Mouse (Mus musculus): ENCODE results near the gene Sec14l2. TPM values are rescaled to one million over a fixed set of nuclear protein-coding genes. Genes with fewer than 3 reads are reported as not detected.

Sec14l2 gene
- polyA plus RNA-seq, 1 experiment = 10.9 TPM

GRCm38 (mm10) chr11:4097091-4097621 lies 26.1 kb downstream of the Sec14l2 start:
- Histone ChIP-seq H3K4me3 (peak overlapping the region; percentile 38), H3K27me3 (ENCODE audit: control insufficient read depth, insufficient read depth, insufficient read length) (no peaks in the 10 kb centered on the region), H3K36me3 (ENCODE audit: control insufficient read depth, insufficient read depth) (no peaks in the 10 kb centered on the region), H3K4me2 (ENCODE audit: low read depth) (peak overlapping the region; percentile 99), H3ac (ENCODE audit: control insufficient read depth, insufficient read length) (peak overlapping the region; percentile 10), H3K79me2 (ENCODE audit: control insufficient read depth, insufficient read depth) (no peaks in the 10 kb centered on the region)
- TF ChIP-seq POLR2A (IDR thresholded peaks at IDR 0.05; ENCODE audit: insufficient read length, low read depth) (peak; percentile 26), REST (IDR thresholded peaks at IDR 0.05; ENCODE audit: insufficient read depth, insufficient read length) (no peak), USF1 (IDR thresholded peaks at IDR 0.05; ENCODE audit: low read depth) (no peak), TCF3 (IDR thresholded peaks at IDR 0.05; ENCODE audit: insufficient read length, low read depth) (no peak)

DNA sequence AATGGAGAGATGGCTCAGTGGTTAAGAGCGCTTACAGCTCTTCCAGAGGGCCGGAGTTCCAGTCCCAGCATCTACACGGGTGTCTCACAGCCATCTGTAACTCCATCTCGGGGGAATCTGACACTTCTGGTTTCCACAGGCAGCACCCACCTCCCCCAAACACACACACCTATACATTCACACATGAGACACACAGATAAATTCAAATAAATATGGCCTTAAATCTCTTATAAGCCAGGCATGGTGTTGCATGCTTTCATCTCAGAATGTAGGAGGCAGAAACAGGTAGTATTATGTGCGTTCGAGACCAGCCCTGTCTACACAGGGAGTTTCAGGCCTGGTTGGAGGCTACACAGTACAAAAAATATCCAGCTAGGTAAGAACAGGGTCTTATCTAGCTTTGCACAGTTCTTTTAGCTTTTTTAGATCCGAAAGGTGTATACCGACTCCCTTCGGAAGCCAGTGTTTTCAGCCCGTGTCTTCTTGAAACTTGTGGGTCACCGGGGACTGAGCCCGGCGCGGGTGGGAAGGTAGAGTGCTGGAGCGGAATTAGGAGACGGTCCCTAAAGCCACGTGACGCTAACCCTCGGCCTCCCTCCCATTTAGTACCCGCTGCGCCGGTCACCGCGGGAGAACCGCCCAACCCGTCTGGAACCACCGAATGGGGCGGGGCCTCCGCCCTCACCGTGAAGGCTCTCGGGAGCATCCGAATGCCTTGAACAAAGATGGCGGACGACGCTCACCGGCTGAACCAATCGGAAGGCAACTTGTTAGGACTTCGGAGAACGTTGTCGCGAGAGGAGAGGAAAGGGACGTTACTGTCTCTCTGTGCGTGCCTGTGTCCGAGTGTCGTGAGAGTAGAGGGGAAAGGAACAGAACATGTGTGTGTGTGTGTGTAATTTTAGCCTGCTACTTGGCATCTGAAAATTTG lies 26.9 kb downstream of the Sec14l2 start:
- Histone ChIP-seq H3K4me3 (peak overlapping the region; percentile 38), H3K36me3 (ENCODE audit: control insufficient read depth, insufficient read depth) (no peaks in the 10 kb centered on the region)
- TF ChIP-seq POLR2A (IDR thresholded peaks at IDR 0.05; ENCODE audit: insufficient read length, low read depth) (peak; percentile 86), E2F4 (IDR thresholded peaks at IDR 0.05; ENCODE audit: insufficient read depth) (peak; percentile 47), USF1 (IDR thresholded peaks at IDR 0.05; ENCODE audit: low read depth) (peak; percentile 96), SRF (IDR thresholded peaks at IDR 0.05; ENCODE audit: control insufficient read depth, insufficient read length, low read depth) (peak; percentile 40), POLR2AphosphoS2 (IDR thresholded peaks at IDR 0.05; ENCODE audit: insufficient read length, low read depth) (peak; percentile 97), TCF12 (IDR thresholded peaks at IDR 0.05; ENCODE audit: insufficient read depth, poor library complexity, severe bottlenecking) (no peak), REST (IDR thresholded peaks at IDR 0.05; ENCODE audit: insufficient read depth, insufficient read length) (peak; percentile 12), CEBPB (IDR thresholded peaks at IDR 0.05; ENCODE audit: insufficient read depth, poor library complexity, severe bottlenecking) (no peak)

DNA sequence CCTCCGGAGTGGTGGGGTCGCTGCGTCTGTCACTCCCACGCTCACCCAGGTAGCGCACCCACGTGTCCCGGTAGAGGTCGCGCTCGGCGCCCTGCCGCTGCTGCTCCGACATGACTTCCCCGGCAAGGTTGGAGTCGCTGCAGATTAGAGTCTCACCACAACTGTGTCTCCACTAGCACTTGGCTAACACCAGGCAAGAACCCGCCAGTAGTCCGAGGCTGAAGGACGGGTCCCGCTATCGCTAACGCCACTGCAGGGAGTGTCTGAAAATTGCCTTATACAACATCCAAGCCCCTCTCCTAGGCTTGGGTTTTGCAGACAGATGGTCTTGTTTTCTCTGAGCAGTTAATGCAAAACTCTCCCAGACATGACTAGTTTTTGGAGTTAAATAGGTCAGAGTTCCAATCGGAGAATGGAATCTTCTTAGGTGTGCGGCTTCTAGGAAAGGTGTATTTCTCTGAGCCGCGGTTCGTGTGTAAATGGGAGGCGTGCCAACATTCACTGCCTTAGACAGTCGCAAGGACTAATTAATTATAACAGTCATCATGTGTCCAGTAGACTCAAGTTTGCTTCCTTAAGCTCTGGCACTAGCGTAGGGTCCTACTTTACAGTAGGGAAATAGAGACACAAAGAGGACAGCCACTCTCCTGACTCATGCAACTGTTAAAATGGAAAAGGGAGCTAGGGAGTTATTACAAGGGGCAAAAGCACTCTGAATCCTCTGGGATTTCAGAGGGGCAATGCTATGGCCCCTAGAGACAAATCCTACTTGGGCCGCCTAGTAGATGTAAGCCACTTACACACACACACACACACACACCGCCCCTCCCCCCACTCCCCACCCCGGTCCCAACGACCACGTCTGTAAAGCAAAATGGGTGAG lies 27.8 kb downstream of the Sec14l2 start, which contains the start of gene Mtfp1:
Mtfp1 (minus strand) TSS at position 275 of the 883 bp plus-strand sequence.
- H3K36me3 ChIP-seq (ENCODE audit: control insufficient read depth, insufficient read depth) = no peaks in the 10 kb centered on the region
- peak within 1 kb of the TSS; percentile 70 for H3K4me2 ChIP-seq (ENCODE audit: low read depth)
- H3K4me3 ChIP-seq = peak within 1 kb of the TSS; percentile 38
- H3ac ChIP-seq (ENCODE audit: control insufficient read depth, insufficient read length) = peak within 1 kb of the TSS; percentile 28
- no peaks in the 10 kb centered on the region for H3K27me3 ChIP-seq (ENCODE audit: control insufficient read depth, insufficient read depth, insufficient read length)
- TF ChIP-seq REST (IDR thresholded peaks at IDR 0.05; ENCODE audit: insufficient read depth, insufficient read length) = no peak
- no peak for TF ChIP-seq TCF3 (IDR thresholded peaks at IDR 0.05; ENCODE audit: insufficient read length, low read depth)
- TF ChIP-seq MYOD1 (IDR thresholded peaks at IDR 0.05; ENCODE audit: control insufficient read depth in 1 of 3, insufficient read length in 2 of 3, low read depth in 2 of 3) = no peak
- no peak for TF ChIP-seq POLR2A (IDR thresholded peaks at IDR 0.05; ENCODE audit: insufficient read length, low read depth)
- TF ChIP-seq CEBPB (IDR thresholded peaks at IDR 0.05; ENCODE audit: insufficient read depth, poor library complexity, severe bottlenecking) = no peak
- no peak for TF ChIP-seq E2F4 (IDR thresholded peaks at IDR 0.05; ENCODE audit: insufficient read depth)
- no peak for TF ChIP-seq SRF (IDR thresholded peaks at IDR 0.05; ENCODE audit: control insufficient read depth, insufficient read length, low read depth)
- TF ChIP-seq USF1 (IDR thresholded peaks at IDR 0.05; ENCODE audit: low read depth) = no peak
- no peak for TF ChIP-seq MYOG (IDR thresholded peaks at IDR 0.05; ENCODE audit: control insufficient read depth in 1 of 3, insufficient read depth in 1 of 3, insufficient read length in 2 of 3, low read depth in 2 of 3)
- no peaks in the 10 kb centered on the region for H3K79me2 ChIP-seq (ENCODE audit: control insufficient read depth, insufficient read depth)

More for the DNA sequence above, 26.9 kb downstream of the Sec14l2 start:
- Histone ChIP-seq H3K79me2 (ENCODE audit: control insufficient read depth, insufficient read depth) (no peaks in the 10 kb centered on the region), H3K4me2 (ENCODE audit: low read depth) (peak overlapping the region; percentile 99), H3ac (ENCODE audit: control insufficient read depth, insufficient read length) (peak overlapping the region; percentile 10), H3K27me3 (ENCODE audit: control insufficient read depth, insufficient read depth, insufficient read length) (no peaks in the 10 kb centered on the region)

DNA sequence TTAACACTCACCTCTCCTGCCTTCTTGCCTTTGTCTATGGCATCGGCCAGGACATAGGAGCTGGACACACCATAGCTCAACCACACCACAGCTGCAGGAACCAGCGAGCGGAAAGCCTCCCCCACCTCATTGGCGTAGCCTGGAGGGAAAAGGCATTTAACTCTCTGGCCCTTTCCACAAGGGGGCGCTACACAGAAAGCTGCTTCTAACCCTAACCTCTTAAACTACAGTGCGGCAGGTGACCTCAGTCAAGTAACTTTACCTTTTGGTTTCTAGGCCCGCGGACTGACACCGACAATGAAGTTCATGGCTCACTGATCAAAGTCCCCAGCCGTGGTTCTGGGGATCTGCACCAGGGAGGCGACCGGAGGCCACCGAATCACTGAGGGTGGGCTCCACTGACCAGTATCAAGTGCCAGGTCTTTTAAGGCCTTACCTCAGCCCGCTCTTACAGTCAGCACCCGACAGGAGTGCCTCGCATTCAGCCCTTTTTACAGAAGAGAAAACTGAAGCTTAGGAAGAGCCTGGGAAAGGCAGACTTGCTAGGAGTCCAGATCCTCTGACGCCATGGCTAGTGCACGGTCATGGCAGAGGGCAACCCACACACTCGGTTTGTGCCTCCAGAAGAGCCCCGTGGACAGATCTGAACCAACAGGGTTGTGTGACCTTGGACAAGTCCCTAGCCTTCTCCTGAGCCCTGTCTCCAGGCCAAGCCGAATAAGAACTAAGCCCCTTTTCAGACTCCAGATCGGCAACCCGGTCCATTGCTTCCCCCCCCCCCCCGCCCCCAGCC lies 28.6 kb downstream of the Sec14l2 start:
- TF ChIP-seq USF1 (IDR thresholded peaks at IDR 0.05; ENCODE audit: low read depth) (no peak), TCF12 (IDR thresholded peaks at IDR 0.05; ENCODE audit: insufficient read depth, poor library complexity, severe bottlenecking) (no peak), MYOG (IDR thresholded peaks at IDR 0.05; ENCODE audit: control insufficient read depth in 1 of 3, insufficient read depth in 1 of 3, insufficient read length in 2 of 3, low read depth in 2 of 3) (no peak), POLR2AphosphoS2 (IDR thresholded peaks at IDR 0.05; ENCODE audit: insufficient read length, low read depth) (no peak), MAX (IDR thresholded peaks at IDR 0.05; ENCODE audit: low read depth) (no peak), SRF (IDR thresholded peaks at IDR 0.05; ENCODE audit: control insufficient read depth, insufficient read length, low read depth) (no peak), TCF3 (IDR thresholded peaks at IDR 0.05; ENCODE audit: insufficient read length, low read depth) (no peak), REST (IDR thresholded peaks at IDR 0.05; ENCODE audit: insufficient read depth, insufficient read length) (no peak), POLR2A (IDR thresholded peaks at IDR 0.05; ENCODE audit: insufficient read length, low read depth) (no peak), MYOD1 (IDR thresholded peaks at IDR 0.05; ENCODE audit: control insufficient read depth in 1 of 3, insufficient read length in 2 of 3, low read depth in 2 of 3) (no peak), CEBPB (IDR thresholded peaks at IDR 0.05; ENCODE audit: insufficient read depth, poor library complexity, severe bottlenecking) (no peak), E2F4 (IDR thresholded peaks at IDR 0.05; ENCODE audit: insufficient read depth) (no peak)
- Histone ChIP-seq H3K27me3 (ENCODE audit: control insufficient read depth, insufficient read depth, insufficient read length) (no peaks in the 10 kb centered on the region), H3K36me3 (ENCODE audit: control insufficient read depth, insufficient read depth) (no peaks in the 10 kb centered on the region), H3ac (ENCODE audit: control insufficient read depth, insufficient read length) (peak overlapping the region; percentile 28), H3K4me3 (peak overlapping the region; percentile 38), H3K79me2 (ENCODE audit: control insufficient read depth, insufficient read depth) (no peaks in the 10 kb centered on the region), H3K4me2 (ENCODE audit: low read depth) (peak overlapping the region; percentile 70)

All from myocyte (in vitro differentiated cells).